Mouse (Mus musculus) lung, adult 2 months (tissue): ENCODE data around the gene Slc12a3.

Experiments used
- CTCF ChIP-seq: fragments of 200-500 bp; IDR thresholded peaks from 2 replicates; pipeline ENCODE4 v1.5.1; 2011; ENCODE audit warnings: mild to moderate bottlenecking, low read length, control low read depth; ENCODE audit not compliant: insufficient read depth
- POLR2A ChIP-seq: fragments of 200-500 bp; IDR thresholded peaks from 2 replicates; pipeline ENCODE4 v1.6.1; 2011; ENCODE audit warnings: low read depth, mild to moderate bottlenecking, control low read depth, low read length, borderline replicate concordance; ENCODE audit errors: extremely low read depth

DNA sequence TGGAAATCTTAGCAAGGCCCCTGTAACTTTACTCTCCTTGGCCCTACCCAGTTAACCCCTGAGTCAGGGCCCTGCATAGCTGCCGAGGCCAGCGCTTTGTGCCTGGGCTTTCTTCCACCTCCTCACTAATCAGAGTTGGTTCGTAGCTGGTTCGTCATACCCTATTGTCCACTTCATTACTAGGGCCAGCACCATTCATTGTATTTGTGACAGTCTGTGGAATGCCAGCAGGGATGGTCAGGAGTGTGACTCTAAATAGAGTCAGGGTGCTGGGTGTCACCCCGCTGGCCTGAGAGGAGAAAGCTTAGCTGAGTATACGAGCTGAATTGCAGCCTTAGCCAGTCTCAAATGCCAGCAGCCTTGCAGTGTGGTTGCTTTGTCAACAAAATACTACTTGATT is 31.9 kb upstream of the Slc12a3 start:
- TF ChIP-seq POLR2A (no peak), CTCF (no peak)
